Mouse (Mus musculus): ENCODE results near the gene Sypl. TPM values are rescaled to one million over a fixed set of nuclear protein-coding genes. Genes with fewer than 3 reads are reported as not detected.

Gene Sypl
- total RNA-seq (2014; fragmentation: Nextera tagmentation) (63.6 and 71.5 TPM in 2 replicates), total RNA-seq (2017) (56.3 and 57.9 TPM in 2 replicates), polyA plus RNA-seq (2012) (4.2 and 5.5 TPM in 2 replicates)

GRCm38 (mm10) chr12:32953596-32954215 is at the start of gene Sypl:
Gene Sypl (plus strand): TSS chr12:32953891.
- H3K9me3 ChIP-seq (replicated peaks), result no peaks in the 10 kb centered on the region
- peak within 1 kb of the TSS; percentile 93 for H3K4me3 ChIP-seq (ENCODE audit: low read depth, low read length)
- H3K4me1 ChIP-seq (ENCODE audit: insufficient read depth, low read depth, low read length), result peaks cover 22% of the 10 kb centered on the region
- DNase-seq (ENCODE audit: low spot score), result peak; percentile 99
- ATAC-seq (ENCODE audit: extremely low read depth, insufficient number of reproducible peaks, low FRiP score, poor library complexity, severe bottlenecking), result peak; percentile 98
- peaks cover 2% of the 10 kb centered on the region for H3K36me3 ChIP-seq (replicated peaks)
- peaks cover 4% of the 10 kb centered on the region; the same call in 1 of the 2 replicates for H3K27me3 ChIP-seq (ENCODE audit: insufficient read depth, low read length)
- TF ChIP-seq CTCF (IDR thresholded peaks at IDR 0.05; ENCODE audit: low read depth, low read length) (no peak), TAL1 (conservative IDR thresholded peaks at IDR 0.05; ENCODE audit: low read depth, low read length) (no peak), POLR2AphosphoS5 (IDR thresholded peaks at IDR 0.05; ENCODE audit: insufficient replicate concordance, low read depth, low read length) (no peak), GATA1 (IDR thresholded peaks at IDR 0.05; ENCODE audit: borderline replicate concordance, low read length) (no peak), GATA2 (IDR thresholded peaks at IDR 0.05; ENCODE audit: borderline replicate concordance, low read depth, low read length) (no peak)

- H3K27me3 ChIP-seq (ENCODE audit: insufficient read depth, low read length), result peaks cover 23% of the 10 kb centered on the region
- H3K36me3 ChIP-seq (replicated peaks), result no peaks in the 10 kb centered on the region
- DNase-seq (ENCODE audit: low spot score), result no peak
- no peaks in the 10 kb centered on the region for H3K9me3 ChIP-seq (replicated peaks)
- H3K4me3 ChIP-seq (ENCODE audit: low read depth, low read length), result no peak overlapping the region
- H3K4me1 ChIP-seq (ENCODE audit: insufficient read depth, low read depth, low read length), result peaks cover 2% of the 10 kb centered on the region; the same call in 1 of the 2 replicates
- TF ChIP-seq POLR2AphosphoS5 (IDR thresholded peaks at IDR 0.05; ENCODE audit: insufficient replicate concordance, low read depth, low read length) (no peak), CTCF (IDR thresholded peaks at IDR 0.05; ENCODE audit: low read depth, low read length) (no peak), GATA2 (IDR thresholded peaks at IDR 0.05; ENCODE audit: borderline replicate concordance, low read depth, low read length) (no peak), GATA1 (IDR thresholded peaks at IDR 0.05; ENCODE audit: borderline replicate concordance, low read length) (no peak), TAL1 (conservative IDR thresholded peaks at IDR 0.05; ENCODE audit: low read depth, low read length) (no peak)
- no peak for ATAC-seq (ENCODE audit: extremely low read depth, insufficient number of reproducible peaks, low FRiP score, poor library complexity, severe bottlenecking)
Measured at GRCm38 (mm10) chr12:32909686-32910085, 44.0 kb upstream of the Sypl start.

GRCm38 (mm10) chr12:32910092-32910491 is 43.6 kb upstream of the Sypl start:
- Histone ChIP-seq H3K36me3 (replicated peaks) (no peaks in the 10 kb centered on the region), H3K9me3 (replicated peaks) (no peaks in the 10 kb centered on the region), H3K4me1 (ENCODE audit: insufficient read depth, low read depth, low read length) (peaks cover 2% of the 10 kb centered on the region; the same call in 1 of the 2 replicates), H3K27me3 (ENCODE audit: insufficient read depth, low read length) (peaks cover 23% of the 10 kb centered on the region), H3K4me3 (ENCODE audit: low read depth, low read length) (no peak overlapping the region)
- TF ChIP-seq GATA1 (IDR thresholded peaks at IDR 0.05; ENCODE audit: borderline replicate concordance, low read length), result no peak
- no peak for TF ChIP-seq POLR2AphosphoS5 (IDR thresholded peaks at IDR 0.05; ENCODE audit: insufficient replicate concordance, low read depth, low read length)
- TF ChIP-seq GATA2 (IDR thresholded peaks at IDR 0.05; ENCODE audit: borderline replicate concordance, low read depth, low read length), result no peak
- TF ChIP-seq CTCF (IDR thresholded peaks at IDR 0.05; ENCODE audit: low read depth, low read length), result peak; percentile 67
- ATAC-seq (ENCODE audit: extremely low read depth, insufficient number of reproducible peaks, low FRiP score, poor library complexity, severe bottlenecking) (peak; percentile 55; the same call in 1 of the 2 replicates), DNase-seq (ENCODE audit: low spot score) (peak; percentile 40)

- peaks cover 23% of the 10 kb centered on the region for H3K27me3 ChIP-seq (ENCODE audit: insufficient read depth, low read length)
- peaks cover 2% of the 10 kb centered on the region; the same call in 1 of the 2 replicates for H3K4me1 ChIP-seq (ENCODE audit: insufficient read depth, low read depth, low read length)
- H3K36me3 ChIP-seq (replicated peaks), result no peaks in the 10 kb centered on the region
- ATAC-seq (ENCODE audit: extremely low read depth, insufficient number of reproducible peaks, low FRiP score, poor library complexity, severe bottlenecking) (no peak), DNase-seq (ENCODE audit: low spot score) (no peak)
- peak; percentile 61 for TF ChIP-seq CTCF (IDR thresholded peaks at IDR 0.05; ENCODE audit: low read depth, low read length)
- no peak for TF ChIP-seq GATA1 (IDR thresholded peaks at IDR 0.05; ENCODE audit: borderline replicate concordance, low read length)
- H3K9me3 ChIP-seq (replicated peaks), result no peaks in the 10 kb centered on the region
- no peak overlapping the region for H3K4me3 ChIP-seq (ENCODE audit: low read depth, low read length)
Measured at GRCm38 (mm10) chr12:32910560-32911194, 43.0 kb upstream of the Sypl start.

- Histone ChIP-seq H3K36me3 (replicated peaks) (no peaks in the 10 kb centered on the region), H3K27me3 (ENCODE audit: insufficient read depth, low read length) (peaks cover 23% of the 10 kb centered on the region), H3K4me3 (ENCODE audit: low read depth, low read length) (no peak overlapping the region), H3K9me3 (replicated peaks) (no peaks in the 10 kb centered on the region), H3K4me1 (ENCODE audit: insufficient read depth, low read depth, low read length) (peaks cover 2% of the 10 kb centered on the region; the same call in 1 of the 2 replicates)
- TF ChIP-seq GATA1 (IDR thresholded peaks at IDR 0.05; ENCODE audit: borderline replicate concordance, low read length) (no peak), POLR2AphosphoS5 (IDR thresholded peaks at IDR 0.05; ENCODE audit: insufficient replicate concordance, low read depth, low read length) (no peak), CTCF (IDR thresholded peaks at IDR 0.05; ENCODE audit: low read depth, low read length) (no peak), GATA2 (IDR thresholded peaks at IDR 0.05; ENCODE audit: borderline replicate concordance, low read depth, low read length) (no peak), TAL1 (conservative IDR thresholded peaks at IDR 0.05; ENCODE audit: low read depth, low read length) (no peak)
- DNase-seq (ENCODE audit: low spot score), result no peak
- no peak for ATAC-seq (ENCODE audit: extremely low read depth, insufficient number of reproducible peaks, low FRiP score, poor library complexity, severe bottlenecking)
Measured at GRCm38 (mm10) chr12:32911569-32911968, 42.1 kb upstream of the Sypl start.

GRCm38 (mm10) chr12:32912772-32913171 is 40.9 kb upstream of the Sypl start:
- no peak for DNase-seq (ENCODE audit: low spot score)
- no peak for ATAC-seq (ENCODE audit: extremely low read depth, insufficient number of reproducible peaks, low FRiP score, poor library complexity, severe bottlenecking)
- H3K9me3 ChIP-seq (replicated peaks), result no peaks in the 10 kb centered on the region
- H3K36me3 ChIP-seq (replicated peaks), result no peaks in the 10 kb centered on the region
- no peak overlapping the region for H3K4me3 ChIP-seq (ENCODE audit: low read depth, low read length)
- peaks cover 20% of the 10 kb centered on the region for H3K27me3 ChIP-seq (ENCODE audit: insufficient read depth, low read length)
- H3K4me1 ChIP-seq (ENCODE audit: insufficient read depth, low read depth, low read length), result peaks cover 2% of the 10 kb centered on the region; the same call in 1 of the 2 replicates
- no peak for TF ChIP-seq TAL1 (conservative IDR thresholded peaks at IDR 0.05; ENCODE audit: low read depth, low read length)
- no peak for TF ChIP-seq POLR2AphosphoS5 (IDR thresholded peaks at IDR 0.05; ENCODE audit: insufficient replicate concordance, low read depth, low read length)
- no peak for TF ChIP-seq GATA1 (IDR thresholded peaks at IDR 0.05; ENCODE audit: borderline replicate concordance, low read length)
- no peak for TF ChIP-seq CTCF (IDR thresholded peaks at IDR 0.05; ENCODE audit: low read depth, low read length)
- TF ChIP-seq GATA2 (IDR thresholded peaks at IDR 0.05; ENCODE audit: borderline replicate concordance, low read depth, low read length), result no peak

Data from G1E (cell line).